Mouse (Mus musculus) gastrocnemius, adult 8-10 months (tissue): ENCODE measurements at regions not wholly inside any gene's neighbourhood (a gene's known extent, or its start where the extent isn't known, plus 50 kb on each side); places are given as distances from the start of the nearest gene placed in this dataset.
A peak's percentile ranks its signal among the peaks of the same experiment; 100 is the strongest.

Source experiments
- DNase-seq, 2 experiments: peaks; one replicate each; pipeline ENCODE4 v3.0.0; 2022; ENCODE audit warnings: low spot score in 2 of 2

DNA sequence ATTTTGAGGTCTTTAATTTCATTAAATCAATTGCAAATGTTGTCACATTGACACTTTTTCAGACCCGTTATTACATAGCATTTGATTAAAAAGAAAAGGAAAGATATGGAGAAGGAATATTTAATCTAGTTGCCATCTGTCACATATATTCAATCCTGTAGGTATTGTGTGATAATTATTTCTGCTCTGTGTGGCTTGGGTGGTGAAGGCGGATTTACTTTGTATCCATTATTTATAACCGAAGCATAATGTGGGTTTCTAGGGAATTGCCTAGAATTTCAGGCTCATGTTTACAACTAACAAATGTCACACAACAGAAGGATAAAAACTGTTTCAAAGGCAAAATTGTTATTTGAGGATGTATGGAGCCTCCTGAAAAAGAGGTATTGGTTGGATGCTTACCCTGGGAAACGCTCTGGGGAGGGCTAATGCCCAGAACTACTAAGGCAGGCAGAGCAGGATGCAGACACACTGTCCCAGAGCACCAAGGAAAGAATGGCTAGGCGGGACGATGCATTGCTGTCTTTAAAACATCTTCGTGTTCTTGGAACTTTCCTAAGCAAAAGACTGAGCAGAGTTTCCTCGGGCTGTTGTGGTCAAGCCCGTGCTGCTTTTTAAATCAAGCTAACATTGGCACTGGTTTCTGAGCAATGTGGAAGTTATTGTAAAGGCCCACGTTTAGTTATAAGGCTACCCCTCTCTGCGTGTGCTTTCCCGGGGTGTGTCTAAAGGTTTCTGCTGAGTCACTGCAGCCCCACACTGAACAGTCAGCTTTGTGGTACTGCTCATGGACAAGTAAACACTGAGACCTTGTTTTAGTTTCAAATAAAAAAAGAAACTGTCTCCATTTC is 105.8 kb upstream of the Sgk1 start:
- DNase-seq, result no peak

DNA sequence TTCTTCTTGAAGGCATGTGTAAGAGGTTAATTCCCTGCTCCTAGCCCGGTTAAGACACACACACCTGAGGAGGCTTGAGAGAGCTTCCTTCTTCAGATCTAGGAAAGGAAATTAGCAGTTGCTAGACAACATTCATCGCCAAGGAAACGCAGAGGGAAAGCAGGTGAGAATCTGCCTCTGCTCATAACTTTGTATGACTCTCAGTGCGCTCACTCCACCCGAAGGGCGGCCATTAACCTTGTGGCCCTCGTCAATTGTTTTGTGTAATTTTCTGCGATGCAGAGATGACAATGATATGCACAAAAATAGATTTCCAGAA is 105.3 kb upstream of the Sgk1 start:
- no peak for DNase-seq

DNA sequence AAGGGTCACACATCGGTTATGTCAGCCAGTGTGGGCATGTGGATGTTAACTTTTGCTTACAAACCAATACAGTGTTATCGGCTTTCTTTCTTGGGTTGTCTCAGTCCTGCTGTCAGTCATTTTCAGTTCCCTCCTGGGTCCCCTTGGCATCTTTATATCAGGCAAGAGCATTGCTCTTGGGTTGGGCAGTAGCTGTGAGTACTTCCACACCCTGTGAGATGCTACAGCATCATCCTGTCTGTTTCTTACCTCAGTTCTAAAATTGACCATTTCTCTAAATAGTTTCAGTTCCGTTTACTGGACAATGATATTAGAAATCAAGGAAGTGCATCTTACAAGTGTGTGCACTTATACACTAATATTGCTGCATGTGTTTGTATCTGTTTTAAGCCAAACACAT is 104.9 kb upstream of the Sgk1 start:
- no peak for DNase-seq

DNA sequence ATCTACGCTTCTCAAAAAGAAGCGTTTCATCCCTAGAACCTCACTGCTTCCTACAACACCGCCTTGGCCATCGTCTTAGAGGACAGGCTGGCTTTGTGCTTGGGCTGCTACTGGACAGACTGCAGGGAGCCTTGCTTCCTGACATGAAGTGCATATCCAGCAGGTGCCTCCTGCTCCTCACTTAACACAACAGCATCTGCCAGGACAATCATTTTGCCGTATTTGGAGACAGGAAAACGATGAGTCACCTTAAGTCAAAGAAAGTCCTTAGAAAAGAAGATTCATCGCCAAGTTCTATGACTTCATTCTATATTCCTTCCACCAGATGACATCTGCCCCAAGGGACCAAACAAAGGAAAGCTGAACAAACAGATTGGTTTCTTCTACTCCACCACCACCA is 98.5 kb upstream of the Sgk1 start:
- DNase-seq, result no peak

DNA sequence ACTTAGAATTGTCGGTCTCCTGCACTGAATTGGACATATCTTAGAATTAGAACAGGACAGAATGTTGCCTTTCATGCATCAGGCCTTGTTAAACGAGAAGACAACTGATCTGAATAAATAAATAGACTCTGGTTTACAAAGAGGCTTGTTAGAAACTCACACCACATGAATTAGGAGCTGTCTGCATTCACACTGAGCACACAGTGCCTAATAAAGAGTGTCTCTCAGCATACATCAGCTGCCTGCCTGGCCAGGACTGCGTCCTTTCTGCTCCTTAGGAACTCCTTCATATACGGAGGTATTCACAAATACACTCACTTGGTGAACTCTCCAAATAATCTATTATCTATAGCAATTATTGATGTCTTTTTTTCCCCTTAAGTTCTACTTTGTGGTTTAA is 96.9 kb upstream of the Sgk1 start:
- DNase-seq, result no peak

DNA sequence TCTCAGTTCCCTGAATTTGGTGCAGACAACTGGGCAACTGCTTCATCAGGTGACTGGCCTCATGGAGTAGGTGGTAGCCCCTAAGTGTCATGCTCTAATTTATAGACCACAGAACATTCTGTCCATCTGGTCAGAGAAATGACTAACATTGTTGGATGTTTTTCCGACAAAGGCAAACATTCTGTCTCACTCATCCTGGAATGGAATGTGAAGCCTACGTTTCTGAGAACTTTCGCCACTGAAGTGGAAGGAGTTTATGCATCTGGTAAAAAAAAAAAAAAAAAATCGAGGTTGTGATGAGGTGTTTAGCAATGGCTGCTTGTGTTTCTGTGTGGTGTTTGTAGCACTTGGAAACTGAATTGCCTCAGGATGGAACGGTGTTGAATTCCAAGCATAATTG is 96.2 kb upstream of the Sgk1 start:
- DNase-seq, result no peak

DNA sequence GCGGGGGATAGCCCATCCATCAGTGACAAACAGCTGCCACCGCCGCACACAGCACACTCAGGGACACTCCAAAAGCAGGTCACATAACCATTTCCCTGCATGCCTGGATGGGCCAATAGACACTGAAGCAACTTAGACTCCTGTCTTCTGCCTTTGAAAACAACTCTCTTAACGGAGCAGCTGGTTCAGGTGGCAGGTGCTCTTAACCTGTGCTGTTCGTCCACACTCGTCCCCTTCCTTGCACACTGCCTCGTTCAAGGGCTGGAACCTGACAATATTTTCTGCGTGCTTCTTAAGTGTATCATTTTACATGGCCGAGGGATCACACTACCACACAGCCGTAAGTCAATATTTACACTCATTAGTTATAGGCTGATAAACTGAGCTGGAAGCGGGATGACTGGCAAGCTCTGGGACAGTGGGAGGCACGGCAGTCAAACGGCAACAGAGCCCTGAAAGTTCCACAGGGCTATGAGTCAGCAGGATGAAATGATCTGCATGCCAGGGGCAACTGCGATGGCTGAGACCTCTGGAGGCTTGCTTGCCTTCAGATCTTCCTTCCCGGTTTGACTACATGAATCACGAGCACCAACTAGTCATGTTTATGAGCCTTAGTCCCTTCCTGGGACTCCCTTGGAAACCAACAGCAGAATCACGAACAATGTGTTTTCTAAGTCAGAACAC is 92.0 kb upstream of the Sgk1 start:
- DNase-seq, result peak; percentile 10 to 23

DNA sequence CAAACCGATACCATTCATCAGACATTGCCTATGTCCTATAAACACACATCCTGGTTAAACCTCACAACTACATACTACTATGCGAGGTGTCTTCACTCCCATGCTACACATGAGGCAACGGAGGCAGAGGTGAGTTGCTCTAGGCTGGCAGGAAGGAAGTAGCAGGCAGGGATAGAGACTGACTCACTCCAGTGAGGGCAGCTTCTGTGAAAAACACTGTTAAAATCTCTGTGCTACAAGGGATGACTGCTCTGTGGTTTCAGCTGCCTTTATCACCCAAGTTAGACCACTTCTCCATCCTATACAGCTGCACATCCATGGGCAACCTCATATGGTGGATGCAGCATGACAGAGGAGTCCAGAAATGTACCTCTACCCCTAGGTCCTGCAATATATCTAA is 91.0 kb upstream of the Sgk1 start:
- DNase-seq, result no peak

DNA sequence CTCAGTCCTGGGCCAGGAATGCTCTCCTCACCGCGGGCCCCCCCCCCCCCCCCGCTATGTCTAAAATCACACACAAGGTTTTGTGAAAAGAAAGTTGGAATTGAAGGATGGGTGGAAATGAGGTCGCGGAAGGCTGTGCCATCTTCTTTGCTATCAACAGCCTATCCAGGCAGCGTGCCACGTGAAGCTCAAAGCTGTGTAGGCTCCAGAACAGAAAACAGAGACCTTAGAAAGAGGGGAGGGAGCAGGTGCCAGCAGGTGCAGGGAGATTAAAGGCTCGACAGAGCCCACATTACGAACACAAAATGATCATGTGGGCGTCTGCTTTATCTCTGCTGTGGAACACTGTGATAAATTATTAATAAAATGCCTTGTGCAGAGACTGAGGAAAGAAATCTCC is 89.6 kb upstream of the Sgk1 start:
- DNase-seq, result no peak

DNA sequence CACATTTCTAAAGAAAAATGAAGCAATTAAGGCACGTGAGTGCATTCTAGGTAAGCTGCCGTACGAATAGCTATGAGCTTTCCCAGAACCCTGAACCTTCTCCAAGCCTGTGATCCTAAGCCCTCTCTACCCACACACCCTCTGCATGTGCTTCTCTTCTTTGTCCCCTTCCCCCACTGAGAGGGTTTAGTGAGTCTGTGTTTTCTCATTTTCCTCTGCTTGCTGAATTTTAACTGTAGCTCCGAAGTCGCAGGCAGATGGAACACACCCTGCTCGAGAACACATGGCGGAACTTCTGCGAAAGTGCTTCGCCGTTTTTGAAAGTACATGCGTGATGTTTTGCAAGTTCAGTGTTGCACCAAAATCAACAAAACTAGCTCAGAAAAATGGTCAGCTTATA is 88.3 kb upstream of the Sgk1 start:
- DNase-seq, result no peak

DNA sequence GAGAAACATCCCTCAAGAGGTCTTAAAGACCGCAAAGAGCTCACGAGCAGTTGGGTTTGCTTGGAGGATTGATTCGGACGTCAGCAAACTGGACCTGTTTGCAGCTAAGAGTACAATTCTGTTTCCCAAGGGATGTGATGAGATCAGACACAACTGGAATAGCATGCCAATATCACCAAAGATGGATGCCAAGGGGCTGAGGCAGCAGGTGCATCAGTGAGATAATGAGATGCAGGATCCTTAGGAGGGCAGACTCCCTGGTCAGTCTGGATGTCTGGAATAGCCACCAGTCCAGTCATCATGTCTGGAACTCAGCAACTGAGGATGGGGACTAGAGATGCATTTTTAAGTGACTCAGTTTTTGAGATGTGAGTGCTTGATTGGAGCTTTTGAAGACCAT is 85.6 kb upstream of the Sgk1 start:
- no peak for DNase-seq

DNA sequence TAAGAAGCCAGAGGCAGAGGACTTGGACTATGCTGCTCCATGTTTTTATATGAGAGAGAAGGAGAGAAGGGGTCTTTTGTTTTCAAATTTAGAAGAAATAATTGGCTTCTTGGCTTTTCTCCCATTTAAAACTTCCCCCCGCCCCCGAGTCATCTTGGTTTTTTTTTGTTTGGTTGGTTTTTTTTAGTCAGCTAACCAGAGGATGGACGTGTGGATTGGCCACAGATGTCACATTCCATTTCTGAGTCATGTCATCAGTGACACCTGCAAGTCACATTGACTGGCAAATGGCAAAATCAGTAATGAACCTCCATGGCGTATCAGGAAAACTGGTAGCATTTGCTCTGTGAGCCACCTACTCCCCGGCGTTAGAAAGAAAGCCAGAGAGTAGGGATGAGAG is 83.9 kb upstream of the Sgk1 start:
- no peak for DNase-seq

DNA sequence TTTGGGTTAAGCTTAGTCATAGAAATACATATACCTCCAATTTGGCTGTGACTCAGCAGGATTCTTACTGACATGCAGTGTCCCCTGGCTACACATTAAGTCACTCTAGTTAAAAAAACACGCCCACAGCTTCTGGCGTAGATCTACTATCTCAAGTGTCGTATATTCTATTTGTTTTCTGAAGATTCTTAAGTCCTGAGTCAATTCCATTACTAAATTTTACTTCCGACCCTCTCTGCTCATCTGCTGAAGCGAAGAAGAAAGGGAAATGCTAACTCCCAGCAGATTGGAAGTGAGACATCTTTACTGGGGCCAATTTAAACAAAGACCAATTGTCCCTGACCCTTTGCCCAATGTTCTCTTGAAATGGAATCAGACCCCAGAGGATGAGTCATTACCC is 80.4 kb upstream of the Sgk1 start:
- DNase-seq, result no peak

DNA sequence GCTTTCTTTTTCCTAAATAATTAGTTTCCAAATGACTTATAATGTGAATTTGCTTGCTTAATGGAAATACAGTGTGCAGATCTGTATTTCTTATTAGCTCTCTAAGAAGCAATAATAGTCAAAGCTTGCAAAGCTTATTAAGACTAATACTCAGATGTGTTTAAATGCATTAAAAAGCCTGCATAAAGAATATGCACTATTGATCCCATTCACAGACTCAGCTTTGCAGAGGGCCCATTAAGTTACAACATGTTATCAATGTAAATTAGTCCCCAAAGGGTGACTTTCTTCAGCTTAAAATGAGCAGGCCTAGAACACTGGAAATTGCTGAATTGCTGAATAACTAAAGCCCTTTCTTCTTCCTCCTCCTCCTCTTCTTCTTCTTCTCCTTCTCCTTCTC is 78.8 kb upstream of the Sgk1 start:
- DNase-seq, result no peak

DNA sequence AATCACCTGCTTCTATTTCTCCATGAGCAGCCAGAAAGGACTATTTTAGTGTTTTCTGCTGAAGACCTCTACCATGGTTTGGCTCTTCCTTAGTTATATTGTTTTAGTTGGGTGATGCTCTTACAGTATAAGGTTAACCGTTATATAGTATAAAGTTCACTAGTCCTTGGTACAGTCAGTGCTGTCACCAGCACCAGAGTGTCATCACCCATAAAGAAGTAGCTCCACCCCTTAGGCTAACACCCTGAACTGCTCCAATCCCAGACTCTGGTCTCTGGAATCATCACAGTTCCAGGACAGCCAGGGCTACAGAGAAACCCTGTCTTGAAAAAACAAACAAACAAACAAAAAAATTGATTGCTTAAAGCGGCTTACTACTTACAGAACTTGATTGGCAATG is 77.2 kb upstream of the Sgk1 start:
- no peak for DNase-seq

DNA sequence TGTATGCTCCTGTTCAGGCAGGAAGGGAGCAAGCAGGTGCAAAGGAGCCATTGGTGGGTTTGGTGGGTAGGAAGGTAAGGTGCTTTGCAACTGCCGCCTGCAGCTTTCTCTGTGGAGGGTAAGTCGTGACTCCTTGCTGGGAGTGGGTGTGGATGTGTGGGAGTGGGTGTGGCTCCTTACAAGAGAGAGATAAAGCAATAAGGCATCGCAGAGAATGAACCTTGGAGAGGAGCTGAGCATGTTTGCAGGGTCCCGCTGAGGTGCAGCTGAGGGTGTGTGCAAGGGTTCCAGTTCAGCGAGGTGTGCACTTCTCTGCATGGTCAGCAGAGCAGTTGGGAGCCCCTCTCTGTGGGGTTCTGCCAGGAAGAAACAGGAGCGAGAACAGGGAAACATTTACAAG is 76.4 kb upstream of the Sgk1 start:
- no peak for DNase-seq

DNA sequence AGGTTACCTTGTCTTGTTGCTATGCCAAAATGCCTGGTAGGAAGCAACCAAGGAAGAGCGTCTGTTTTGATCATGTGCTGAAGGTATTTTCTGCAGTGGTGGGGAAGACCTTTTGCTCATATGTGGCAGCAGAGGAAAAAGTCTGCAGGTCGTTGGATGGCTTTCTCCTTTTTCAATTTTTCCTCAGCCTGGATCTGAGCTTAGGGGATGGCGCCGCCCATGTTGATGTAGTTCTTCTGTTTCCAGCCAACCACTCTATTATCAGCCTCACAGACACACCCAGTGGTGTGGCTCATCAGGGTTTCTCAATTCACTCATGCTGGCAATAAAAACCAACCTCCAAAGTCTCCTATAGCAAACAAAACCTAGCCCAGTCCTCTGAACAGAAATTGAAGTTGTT is 75.3 kb upstream of the Sgk1 start:
- DNase-seq, result no peak

DNA sequence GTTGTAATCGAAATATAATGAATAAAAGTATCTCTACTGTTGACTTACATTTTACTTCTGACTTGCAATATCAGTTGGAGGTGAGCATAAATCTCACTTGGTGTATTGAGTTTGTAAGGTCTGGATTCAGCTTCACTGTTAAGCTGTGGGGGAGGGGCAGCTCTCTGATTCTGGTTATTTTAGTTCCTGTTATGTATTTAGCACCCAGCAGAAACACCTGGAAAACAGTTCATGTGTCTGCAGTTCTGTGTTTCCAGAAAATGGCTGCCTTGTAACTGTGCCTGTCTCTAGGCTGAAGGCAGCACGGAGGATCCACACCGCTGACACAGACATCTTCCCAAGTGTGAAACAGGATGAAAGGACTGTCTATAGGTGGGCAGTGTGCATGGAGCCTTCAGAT is 62.3 kb upstream of the Sgk1 start:
- no peak for DNase-seq

DNA sequence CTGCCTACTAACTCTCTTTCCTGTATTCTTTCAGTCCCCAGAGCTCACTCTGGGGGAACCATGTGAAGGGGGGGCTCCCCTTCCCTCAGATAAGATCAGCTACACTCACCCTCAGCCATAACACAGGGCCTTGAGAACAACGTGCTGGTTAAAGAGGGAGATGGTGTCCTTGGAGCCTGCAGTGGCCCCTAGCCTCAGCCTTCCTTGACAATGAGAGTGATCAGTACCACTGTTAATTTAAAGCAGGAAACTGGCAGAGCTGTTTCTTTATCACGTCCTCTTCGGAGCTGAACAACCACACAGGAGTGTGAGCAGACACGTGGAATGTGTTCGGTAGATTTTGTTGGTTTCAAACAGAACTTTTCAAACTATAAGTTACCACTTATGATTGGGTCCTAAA is 60.6 kb upstream of the Sgk1 start:
- DNase-seq, result no peak

DNA sequence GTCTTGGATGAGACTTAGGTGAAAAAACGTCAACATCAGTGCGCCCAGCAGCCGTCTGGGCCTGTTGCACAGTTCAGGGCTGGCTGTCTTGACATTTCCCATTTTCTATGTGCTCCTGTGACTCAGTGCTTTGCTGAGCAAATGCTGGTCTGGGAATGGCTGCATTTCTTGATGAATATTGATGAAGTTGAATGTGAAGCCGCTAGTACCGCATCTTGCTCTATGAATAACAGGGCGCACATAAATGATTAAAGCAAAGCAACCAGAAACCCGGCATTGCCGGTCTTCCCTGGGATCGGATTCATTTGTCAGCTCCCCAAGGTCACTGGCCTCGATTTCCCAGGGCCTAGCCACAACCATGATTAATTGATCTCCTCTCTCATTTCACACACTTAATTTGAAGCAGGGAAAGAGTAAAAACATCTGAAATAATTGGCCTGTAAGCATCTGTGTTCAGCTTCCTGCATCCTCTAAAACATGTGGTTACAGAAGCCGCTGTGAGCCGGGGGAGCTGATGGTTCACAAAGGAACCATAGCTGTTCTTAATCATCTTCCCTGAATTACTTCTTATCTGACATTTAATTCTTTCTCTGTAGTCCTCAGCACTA is 57.5 kb upstream of the Sgk1 start:
- DNase-seq, result no peak

DNA sequence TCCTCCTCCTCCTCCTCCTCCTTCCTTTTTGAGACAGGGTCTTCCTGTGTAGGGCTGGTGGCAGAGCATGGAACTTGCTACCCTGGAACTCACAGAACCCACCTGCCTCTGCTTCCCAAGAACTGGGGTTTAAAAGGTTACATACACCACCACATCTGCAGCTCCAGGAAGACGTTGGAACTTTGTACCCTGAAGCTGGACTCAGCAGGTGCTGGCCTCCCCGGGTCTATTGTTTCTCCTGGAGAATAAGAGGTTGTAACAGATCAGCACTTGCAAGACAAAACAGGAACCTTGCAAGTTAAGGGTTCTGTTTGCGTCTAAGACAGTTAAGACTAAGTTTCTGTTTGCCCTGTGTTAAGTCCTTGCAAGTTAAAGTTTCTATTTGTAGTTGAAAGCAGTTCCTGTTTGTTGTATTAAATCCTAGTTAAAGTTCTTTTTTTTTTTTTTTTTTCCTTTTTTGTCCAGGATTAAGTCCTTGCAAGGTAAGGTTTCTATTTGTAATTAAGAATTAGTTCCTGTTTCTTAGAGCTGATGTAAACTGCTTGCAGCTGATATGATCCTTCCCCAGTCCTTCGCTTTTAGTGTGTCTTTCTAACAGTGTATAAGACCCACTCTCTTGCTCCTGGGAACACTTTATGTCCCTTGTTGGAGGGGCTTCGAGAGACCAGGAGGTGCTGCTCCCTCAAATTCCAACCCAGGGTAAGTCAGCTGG is 55.0 kb upstream of the Sgk1 start:
- no peak for DNase-seq

DNA sequence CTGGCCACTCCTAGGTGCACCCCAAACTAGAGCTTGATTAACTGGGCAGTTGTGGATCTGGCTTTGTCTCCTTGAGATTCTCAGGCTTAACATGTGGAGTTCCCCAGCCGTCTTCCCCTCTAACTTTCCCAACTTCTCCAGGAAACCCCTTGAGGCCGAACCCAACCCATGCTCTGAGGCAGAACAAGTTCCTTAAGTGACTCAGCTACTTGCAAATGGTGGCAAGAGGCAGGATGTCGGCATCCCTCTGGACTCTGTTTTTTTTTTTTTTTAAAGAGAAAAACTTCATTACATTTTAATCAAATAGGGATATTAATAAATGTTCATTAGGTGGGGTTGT is 54.5 kb upstream of the Sgk1 start:
- DNase-seq, result no peak
